Mouse (Mus musculus) bone marrow macrophage, adult 2 months (primary cell): ENCODE results near the gene Selplg. TPM values are rescaled to one million over a fixed set of nuclear protein-coding genes. Genes with fewer than 3 reads are reported as not detected.

Experiments
- H3K27ac ChIP-seq: 2 replicates; pipeline ENCODE4 v1.5.1; 2012; ENCODE audit warnings: low read depth, low read length; ENCODE audit not compliant: insufficient read depth
- H3K4me1 ChIP-seq: 2 replicates; pipeline ENCODE4 v1.6.1; 2012; ENCODE audit warnings: low read length; ENCODE audit not compliant: control insufficient read depth, insufficient read depth
- H3K4me3 ChIP-seq: 2 replicates; pipeline ENCODE4 v1.5.1; 2012; ENCODE audit warnings: mild to moderate bottlenecking, low read length, moderate library complexity; ENCODE audit not compliant: insufficient read depth
- CTCF ChIP-seq: IDR thresholded peaks from 2 replicates; pipeline ENCODE4 v1.5.1; 2012; ENCODE audit warnings: low read depth, mild to moderate bottlenecking, low read length, moderate library complexity
- POLR2A ChIP-seq: IDR thresholded peaks from 2 replicates; pipeline ENCODE4 v1.6.1; 2012; ENCODE audit warnings: mild to moderate bottlenecking, low read depth, low read length, borderline replicate concordance
- polyA plus RNA-seq: library from polyadenylated mRNA; stranded (reverse); fragments of >200 nt; gene quantifications from 2 replicates; pipeline ENCODE4 v1.2.4, GENCODE M21; 2012; ENCODE audit not compliant: missing spikeins, insufficient read depth, insufficient read length

The Selplg gene
- polyA plus RNA-seq, 1 experiment: 365 TPM

DNA sequence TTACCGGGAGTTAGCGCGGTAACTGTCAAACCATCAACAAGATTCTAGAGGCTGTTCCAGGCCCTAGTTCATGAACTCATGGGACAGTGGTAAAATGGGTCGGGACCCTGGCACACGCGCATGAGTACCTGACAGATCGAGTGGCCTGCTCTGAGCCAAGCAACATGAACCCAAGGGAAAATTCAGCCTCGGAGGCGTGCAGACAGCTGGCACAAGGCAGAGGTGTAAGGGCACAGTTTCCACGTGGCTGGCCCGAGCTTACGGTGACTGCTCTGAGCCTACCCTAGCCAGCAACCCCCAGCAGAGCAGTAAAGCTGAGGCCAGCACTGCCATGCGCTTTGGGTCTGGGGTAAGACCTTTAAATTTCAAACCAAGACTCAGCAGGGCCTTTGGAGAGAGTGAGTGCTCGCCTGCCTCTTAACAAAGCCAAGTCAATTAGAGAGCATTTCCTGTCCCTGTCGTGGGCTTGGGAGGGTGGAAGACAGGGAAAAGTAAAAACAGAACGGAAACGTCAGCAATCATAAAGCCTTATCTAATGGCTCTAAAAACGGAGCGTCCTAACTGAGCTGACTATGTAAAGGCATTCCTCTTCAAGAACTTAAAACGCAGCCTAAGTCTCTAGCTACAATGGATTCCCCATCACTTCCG, 38.1 kb upstream of the Selplg start:
- peak overlapping the region; percentile 70 for H3K27ac ChIP-seq
- peaks cover 66% of the 10 kb centered on the region for H3K4me1 ChIP-seq
- TF ChIP-seq POLR2A (no peak), CTCF (no peak)
- H3K4me3 ChIP-seq: no peak overlapping the region

DNA sequence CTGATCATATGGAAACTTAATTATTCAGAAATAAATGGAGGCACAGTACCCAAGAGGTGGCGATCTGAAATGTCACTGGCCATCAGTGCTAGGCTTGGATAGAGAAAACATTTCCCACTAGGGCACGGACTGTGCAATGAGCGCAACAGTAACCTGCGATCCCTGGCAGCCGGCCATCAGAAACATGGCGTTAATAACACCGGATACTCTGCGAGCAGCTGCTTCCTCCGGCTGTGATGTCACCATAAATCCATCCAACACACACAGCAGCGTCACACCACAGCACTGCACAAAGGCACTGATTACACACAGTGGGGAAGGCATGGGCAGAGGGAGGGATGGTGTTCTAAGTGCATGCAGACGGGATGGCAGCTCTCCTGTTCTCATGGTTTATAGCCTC, 36.7 kb upstream of the Selplg start:
- Histone ChIP-seq H3K4me1 (peaks cover 54% of the 10 kb centered on the region), H3K4me3 (no peak overlapping the region), H3K27ac (no peak overlapping the region)
- TF ChIP-seq POLR2A (no peak), CTCF (no peak)

DNA sequence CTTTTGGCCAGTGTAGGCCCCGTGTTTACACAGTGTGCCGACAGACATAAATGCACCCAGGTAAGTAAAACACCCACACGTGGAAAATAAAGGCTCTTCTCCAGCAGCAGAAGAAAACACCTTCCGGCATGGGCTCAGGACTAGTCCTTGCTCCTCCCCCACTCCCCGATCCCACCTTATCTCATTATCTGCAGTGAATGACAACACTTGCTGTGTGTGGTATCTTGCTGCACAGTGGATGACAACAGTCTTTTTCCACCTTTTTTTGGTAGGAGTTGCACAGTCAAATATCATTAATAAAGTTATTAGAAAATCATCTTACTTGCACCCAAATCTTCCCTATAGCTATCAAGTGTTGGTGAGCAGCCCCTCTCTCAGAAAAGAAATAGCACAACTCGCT, 32.5 kb upstream of the Selplg start:
- H3K4me1 ChIP-seq: peaks cover 17% of the 10 kb centered on the region
- H3K27ac ChIP-seq: no peak overlapping the region
- no peak for TF ChIP-seq POLR2A
- no peak overlapping the region for H3K4me3 ChIP-seq

DNA sequence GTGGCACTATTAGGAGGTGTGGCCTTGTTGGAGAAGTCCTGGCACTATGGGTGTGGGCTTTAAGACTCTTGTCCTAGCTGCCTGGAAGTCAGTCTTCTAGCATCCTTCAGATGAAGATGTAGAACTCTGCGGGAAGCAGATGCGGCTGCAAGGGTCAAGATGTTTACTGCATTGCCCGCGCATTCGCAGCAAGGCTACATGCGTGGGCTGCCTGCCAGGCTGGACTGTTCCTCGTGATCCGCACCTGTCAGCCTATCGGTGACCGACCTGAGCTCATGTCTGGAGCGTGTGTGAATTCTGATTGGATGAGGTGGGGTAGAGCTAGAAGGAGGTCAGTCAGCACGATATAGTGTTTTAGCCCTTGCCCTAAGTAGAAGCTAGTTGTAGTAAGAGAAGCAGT, 31.6 kb upstream of the Selplg start:
- no peak overlapping the region for H3K4me3 ChIP-seq
- no peak overlapping the region for H3K27ac ChIP-seq
- TF ChIP-seq POLR2A: no peak
- TF ChIP-seq CTCF: no peak
- H3K4me1 ChIP-seq: peaks cover 17% of the 10 kb centered on the region

DNA sequence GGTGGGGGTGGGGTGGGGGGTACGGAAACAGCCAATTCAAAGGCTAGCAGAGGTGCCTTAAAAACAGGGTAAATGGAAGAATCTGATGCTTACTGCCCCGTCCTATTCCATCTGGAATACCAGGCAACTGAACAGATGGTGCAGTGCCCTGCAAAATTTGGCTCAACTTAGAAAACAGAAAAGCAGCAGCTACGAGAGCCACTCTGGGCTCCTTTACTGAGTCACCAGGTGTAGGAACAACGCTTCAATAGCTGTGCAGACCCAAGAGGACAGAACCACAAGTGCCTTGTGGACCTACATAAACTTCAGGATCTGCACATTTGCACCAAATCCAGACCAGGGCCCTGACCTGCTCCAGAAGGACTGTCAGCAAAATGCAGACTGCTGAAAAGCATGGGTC, 30.0 kb upstream of the Selplg start:
- TF ChIP-seq POLR2A: no peak
- TF ChIP-seq CTCF: no peak
- Histone ChIP-seq H3K27ac (no peak overlapping the region), H3K4me3 (no peak overlapping the region), H3K4me1 (peaks cover 15% of the 10 kb centered on the region)

DNA sequence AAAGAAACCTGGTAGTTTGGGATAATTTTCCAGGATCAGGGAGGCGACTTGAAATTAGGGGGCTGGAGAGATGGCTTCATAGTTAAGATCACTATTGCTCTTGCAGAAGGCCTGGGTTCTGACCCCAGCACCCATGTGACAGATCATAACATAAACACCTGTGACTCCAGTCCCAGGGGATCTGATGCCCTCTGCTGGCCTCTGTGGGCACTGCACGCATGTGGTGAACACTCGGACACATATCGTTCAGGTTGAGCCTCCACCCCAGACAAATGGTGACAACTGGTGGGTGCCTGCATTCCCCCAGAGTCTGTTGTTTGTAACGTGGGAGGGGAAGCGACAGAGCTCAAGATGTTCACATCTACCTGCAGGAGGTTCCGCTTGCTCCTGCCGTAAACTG, 28.9 kb upstream of the Selplg start:
- no peak overlapping the region for H3K4me3 ChIP-seq
- no peak for TF ChIP-seq POLR2A
- peak; percentile 42 for TF ChIP-seq CTCF
- H3K27ac ChIP-seq: no peak overlapping the region
- H3K4me1 ChIP-seq: peaks cover 15% of the 10 kb centered on the region

DNA sequence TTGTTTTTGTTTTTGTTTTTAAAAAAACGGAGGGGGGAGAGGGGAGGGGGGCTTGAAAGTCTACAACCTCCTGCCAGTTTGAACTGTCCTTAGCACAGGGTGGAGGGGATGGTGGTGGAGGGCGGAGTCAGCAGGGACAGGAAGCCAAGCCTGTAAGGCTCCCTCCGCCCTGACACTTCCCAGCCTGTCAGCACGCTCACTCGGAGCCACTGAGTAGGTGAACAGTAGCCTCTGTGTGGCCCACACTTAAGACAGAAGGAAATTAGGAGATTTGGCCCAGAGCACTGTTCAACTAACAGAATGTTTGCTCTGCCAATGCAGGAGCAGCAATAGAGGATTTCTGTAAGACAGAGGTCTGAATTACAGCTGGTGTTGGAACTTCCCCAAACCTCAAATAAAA, 26.5 kb upstream of the Selplg start:
- Histone ChIP-seq H3K27ac (peak overlapping the region; percentile 42), H3K4me3 (no peak overlapping the region), H3K4me1 (peaks cover 18% of the 10 kb centered on the region)
- TF ChIP-seq CTCF (no peak), POLR2A (no peak)

DNA sequence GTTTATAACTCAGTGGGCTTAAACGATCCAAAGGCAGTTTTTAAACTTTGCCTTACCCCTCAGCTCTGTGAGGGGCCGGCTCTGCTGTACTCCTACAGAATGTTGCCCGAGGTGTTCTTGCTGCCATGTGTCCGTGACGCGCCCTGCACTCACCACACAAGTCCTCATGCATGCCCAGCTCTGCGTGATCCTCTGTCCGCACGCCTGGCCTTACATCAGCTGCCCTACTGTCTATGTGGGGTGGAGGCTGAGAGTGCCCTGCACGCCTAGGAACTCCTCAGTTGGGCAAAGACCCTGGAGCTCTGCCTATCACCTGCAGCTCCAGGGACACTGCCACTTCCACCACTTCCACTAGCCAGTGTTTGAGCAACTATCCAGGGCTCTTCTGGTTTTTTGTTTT, 26.1 kb upstream of the Selplg start:
- 0 out of 2 replicates have a peak overlapping the region, but pooled peaks have one; percentile 42 for H3K27ac ChIP-seq
- H3K4me3 ChIP-seq: no peak overlapping the region
- H3K4me1 ChIP-seq: peaks cover 18% of the 10 kb centered on the region
- no peak for TF ChIP-seq POLR2A
- TF ChIP-seq CTCF: no peak

DNA sequence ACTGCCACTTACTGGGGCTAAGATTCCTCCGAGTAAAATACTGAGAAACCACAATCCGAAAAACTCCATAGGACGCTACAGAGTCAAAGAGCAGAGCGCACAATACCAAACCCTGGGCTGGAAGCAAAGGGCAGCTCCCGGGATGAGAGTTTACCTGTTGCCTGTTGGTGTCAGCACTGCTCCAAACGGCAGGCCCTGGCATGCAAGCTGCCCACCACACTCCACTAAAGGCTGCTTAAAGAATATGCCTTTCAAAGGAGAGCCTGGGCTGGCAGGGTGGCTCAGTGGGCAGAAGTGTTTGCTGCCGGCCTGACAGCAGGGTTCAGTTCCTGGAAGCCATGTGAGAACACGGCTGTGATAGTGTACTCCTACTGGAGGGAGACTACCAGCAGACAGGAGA, 25.2 kb upstream of the Selplg start:
- Histone ChIP-seq H3K4me3 (no peak overlapping the region), H3K27ac (no peak overlapping the region), H3K4me1 (peaks cover 18% of the 10 kb centered on the region)
- TF ChIP-seq CTCF: no peak
- no peak for TF ChIP-seq POLR2A

DNA sequence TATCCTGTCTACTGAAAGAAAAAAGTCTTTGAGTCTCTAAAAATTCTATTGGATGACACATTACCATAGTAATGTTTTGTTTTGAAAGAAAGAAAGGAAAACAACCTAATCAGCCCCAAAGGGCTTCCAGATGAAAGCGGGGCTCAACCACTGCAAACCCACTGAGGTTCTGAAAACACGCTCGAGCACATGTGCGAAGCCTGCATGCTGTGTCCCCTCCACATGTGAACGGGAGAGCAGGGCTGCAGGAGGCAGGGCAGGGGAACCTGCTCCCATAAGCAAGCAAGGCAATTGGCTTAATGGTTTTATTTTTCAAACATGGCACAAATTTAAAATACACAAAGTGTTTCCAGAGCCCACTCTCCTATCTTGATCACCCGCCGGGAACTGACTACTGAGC, 24.2 kb upstream of the Selplg start:
- peaks cover 18% of the 10 kb centered on the region for H3K4me1 ChIP-seq
- no peak overlapping the region for H3K27ac ChIP-seq
- H3K4me3 ChIP-seq: no peak overlapping the region
- TF ChIP-seq POLR2A (no peak), CTCF (no peak)

DNA sequence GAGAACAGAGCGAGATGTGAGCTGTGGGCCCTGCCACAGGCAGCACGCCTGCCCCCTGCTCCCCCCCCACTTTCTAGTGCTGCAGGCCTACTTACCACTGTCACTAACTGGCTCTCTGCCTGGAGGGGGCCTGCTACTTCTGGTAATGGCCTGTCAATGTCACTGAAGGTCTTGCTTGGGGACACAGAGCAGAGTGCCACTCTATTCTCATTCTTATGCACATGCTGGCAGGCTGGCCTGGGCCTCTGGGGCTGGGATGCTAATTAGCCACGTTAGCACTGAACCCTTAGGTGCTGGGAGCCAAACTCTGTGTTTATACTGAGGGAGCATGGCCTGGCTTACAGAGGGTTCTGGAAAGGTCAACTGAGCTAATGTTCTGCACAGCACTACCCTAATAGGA, 23.3 kb upstream of the Selplg start:
- Histone ChIP-seq H3K4me1 (peaks cover 18% of the 10 kb centered on the region), H3K4me3 (no peak overlapping the region), H3K27ac (no peak overlapping the region)
- TF ChIP-seq CTCF (no peak), POLR2A (no peak)
